Mouse (Mus musculus): ENCODE results near the gene Dnajc17.

Gene Dnajc17

DNA sequence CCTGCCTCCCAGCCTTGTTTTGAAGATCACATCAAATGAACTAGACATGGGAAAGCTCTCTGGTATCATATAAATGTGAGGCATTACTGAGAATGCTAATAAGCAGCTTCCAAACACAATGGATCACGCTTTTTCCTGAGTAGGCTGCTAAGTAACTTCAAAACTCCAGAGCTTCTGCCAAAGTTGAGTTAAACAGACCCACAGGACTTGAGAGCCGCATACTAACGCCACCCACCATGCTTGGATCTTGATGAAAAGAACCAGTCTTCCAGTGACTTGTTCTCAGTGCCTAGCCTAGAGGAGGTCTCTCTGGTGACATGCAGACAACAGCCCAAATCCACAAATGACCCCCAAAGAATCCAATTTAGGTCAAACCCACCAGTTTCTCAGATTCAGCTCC lies 9.7 kb downstream of the Dnajc17 start:
- in situ Hi-C loops (cut with MboI, MseI) = no loop called here

DNA sequence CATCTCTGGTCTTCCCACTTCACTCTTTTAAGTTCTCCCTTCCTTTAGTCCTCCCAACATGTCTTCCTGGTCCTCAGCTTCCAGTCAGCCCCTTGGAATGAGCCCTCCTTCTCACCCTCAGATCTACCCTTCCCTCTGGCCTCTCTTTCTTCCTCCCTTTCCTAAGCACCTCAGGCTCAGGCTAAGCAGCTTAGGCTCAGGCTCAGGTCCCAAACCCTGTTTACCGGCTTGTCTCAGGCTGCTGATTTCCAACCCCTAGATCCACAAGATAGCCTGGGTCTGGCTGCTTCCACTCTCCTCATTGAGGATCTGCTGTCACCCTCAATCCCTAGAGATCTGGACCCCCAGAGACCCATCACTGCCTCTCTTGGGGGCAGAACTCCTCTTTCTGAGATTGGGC lies 10.5 kb downstream of the Dnajc17 start:
- in situ Hi-C loops (cut with MboI, MseI) = no loop called here

DNA sequence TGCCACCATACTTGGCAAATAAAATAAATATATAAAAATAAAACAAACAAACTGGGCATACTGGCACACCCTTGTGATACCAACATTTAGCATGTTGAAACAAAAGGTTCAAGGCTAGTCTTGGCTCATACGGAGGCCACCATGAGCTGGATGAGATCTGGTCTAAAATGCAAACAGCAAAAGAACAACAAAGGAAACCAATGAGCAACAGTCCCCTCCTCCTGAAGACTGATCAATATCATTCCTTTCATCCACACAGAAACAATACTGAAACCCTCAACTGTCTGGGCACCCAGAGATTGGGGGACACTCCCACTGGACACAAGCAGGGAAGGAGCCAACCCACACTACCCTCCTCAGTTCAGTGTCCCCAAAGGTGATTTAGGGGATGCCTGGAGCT lies 11.1 kb downstream of the Dnajc17 start:
- in situ Hi-C loops (cut with MboI, MseI) = no loop called here

DNA sequence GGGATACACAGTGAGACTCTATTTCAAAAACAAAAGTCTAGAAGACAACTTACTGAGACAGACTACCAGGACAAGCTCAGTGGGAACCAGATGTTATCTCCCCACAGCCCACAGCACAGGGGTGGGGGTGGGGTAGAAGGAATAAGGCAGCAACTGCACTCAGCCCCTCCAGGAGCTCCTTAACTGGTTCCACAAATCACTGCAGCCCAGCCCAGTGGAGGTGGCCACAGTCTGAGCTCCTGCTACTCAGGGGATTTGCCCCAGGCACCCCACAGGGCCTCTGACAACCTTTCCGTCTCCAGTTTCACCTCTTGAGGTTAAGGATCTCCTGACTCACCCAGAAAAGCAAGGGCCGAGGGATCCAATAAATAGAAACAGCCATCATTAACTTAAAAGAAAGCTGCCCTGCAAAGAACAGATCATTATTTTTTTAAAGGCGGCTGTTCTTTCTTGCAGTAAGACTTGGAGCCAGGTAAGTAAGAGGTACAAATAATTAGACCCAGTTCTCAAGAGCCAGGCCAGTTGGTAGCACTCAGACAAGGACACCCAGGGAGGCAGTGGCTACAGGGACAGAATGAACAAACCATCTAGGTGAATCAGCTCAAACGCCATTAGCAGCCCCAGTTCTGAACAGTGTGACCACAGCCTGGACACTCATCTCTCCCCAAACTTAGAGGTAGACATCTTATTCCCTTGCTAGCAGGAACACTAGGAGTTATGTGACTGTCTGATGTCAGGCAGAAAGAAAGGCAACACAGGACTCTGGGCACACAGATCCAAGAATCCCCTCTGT lies 12.1 kb downstream of the Dnajc17 start:
- in situ Hi-C loops (cut with MboI, MseI) = no loop called here

DNA sequence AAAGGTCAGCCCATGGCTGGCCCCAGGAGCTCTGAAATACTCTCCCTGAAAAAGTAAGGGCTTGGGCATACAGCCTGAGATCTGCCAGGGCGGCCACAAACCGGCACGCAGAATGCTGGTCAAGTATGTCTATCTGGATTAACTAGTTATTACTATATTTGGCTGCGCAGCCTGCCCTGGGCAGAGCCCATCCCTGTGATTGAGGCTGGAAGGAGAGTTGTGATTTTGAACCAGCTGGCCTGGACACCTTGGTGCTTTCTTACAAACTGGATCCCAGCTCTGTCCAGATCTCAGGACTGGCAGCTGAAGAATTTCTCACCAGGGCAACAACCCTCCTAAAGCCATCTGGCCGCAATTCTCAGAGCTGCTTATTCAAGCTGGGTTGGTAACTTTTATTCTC lies 14.5 kb downstream of the Dnajc17 start:
- in situ Hi-C loops (cut with MboI, MseI) = no loop called here

DNA sequence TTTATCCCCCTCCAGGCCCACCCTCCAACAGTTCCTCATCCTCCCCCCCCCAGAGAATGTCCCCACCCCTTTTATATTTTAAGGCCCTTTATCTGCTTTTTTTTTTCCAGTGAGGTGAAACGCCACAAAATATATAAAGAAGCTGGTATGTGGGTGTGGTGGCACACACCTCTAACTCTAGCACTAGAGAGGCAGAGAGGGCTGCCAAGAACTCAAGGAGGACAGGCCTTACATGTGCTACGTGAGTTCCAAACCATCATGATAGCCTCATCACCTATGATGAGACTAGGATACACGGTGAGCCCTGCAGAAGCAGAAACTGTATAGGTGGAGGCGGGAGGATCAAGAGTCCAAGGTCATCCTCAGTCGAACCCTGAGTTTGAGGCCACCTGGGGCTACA lies 17.6 kb downstream of the Dnajc17 start:
- in situ Hi-C loops (cut with MboI, MseI) = no loop called here

DNA sequence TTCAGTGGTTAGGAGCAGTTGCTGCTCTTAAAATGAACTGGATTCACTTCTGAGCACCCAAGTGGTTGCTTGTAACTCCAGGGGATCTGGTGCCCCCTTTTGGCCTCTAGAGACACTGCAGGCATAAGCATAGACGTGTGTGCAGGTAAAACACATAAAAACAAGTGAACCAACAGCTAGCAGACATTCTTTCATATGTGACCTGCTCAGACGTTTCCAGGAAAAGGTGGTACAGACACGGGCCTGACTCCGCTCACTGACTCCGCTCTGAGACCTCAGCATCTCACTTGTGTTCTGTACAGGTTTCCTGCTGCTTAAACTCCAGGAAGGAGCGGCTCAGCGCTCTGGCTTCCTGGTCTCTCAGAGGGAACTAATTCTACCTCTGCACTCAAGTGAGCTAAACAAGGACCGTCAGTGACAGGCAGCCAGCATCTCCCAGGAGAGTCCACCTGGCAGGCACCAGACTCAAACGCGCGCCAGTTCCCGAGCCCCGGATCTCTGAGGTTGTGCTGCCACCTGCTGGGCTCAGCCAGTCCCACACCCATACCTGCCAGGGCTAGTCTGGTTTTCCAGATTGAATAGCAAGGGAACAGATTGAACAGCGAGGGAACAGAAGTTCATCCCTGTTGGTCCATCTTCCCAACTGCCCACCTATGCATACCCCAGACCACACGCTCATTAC lies 19.4 kb downstream of the Dnajc17 start:
- in situ Hi-C loops (cut with MboI, MseI) = loop anchor here (5.0 kb wide), 1 partner anchor 42 kb away; no protein-coding TSS in a partner anchor

DNA sequence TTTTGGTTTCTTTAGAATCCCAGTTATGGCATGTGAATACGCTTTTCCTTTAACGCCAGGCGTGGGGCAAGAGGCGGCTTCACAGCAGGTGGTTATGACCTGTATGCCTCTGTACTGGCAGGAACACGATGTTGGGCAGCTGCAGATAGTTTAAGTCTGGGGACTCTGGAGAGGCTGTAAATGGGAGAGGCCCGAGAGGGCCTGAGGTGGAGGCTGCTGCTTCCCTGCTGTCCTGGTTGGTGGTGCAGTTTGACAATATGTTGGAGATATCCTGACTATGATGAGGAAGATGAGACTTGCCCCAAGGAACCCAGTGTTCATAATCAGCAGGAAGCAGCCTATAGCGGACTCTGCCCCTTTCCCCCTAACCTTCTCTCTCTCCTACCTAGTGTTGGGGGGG lies 25.7 kb downstream of the Dnajc17 start:
- in situ Hi-C loops (cut with MboI, MseI) = no loop called here

DNA sequence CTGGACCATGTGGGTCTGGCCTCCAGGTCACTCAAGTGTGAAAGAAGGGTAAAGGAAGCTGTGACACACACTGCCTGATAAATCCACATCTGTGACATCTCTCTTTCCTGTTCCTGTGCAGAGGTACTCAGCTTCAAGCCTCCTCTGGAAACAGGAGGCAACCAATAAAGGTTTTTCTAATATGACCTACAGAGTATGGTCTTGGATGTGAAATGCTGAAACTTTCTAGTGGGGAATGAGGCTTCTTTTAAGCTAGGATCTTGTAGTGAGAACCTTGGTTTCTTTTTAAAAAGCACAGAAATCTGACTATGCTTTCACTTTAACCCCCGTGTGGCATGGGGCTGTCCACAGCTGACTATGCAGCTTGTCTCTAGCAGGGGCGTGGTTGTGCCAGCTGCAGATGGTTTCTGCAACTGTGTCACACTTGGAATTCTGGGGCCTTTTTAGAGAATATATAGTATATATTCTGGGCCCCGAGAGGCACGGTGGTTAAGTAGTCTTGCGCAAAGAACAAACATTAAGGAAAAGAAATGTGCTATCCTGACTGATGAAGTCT lies 31.1 kb downstream of the Dnajc17 start:
- in situ Hi-C loops (cut with MboI, MseI) = no loop called here

DNA sequence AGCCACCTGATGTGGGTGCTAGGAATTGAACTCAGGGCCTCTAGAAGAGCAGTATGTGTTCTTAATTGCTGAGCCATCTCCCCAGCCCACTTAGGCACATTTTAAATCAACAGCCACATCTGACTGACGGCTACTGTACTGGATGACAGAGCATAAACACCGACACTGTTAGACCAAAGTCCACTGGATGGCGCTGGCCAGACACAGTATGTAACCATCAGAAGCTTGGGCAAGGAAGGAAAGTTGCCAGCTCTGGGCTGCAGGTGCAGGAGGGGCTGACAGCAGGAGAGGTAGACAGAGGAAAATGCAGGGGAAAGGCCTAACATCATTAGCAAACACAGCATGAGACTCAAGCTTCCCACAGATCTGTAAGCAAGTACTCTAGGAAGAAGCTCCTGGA lies 31.8 kb downstream of the Dnajc17 start:
- in situ Hi-C loops (cut with MboI, MseI) = no loop called here

DNA sequence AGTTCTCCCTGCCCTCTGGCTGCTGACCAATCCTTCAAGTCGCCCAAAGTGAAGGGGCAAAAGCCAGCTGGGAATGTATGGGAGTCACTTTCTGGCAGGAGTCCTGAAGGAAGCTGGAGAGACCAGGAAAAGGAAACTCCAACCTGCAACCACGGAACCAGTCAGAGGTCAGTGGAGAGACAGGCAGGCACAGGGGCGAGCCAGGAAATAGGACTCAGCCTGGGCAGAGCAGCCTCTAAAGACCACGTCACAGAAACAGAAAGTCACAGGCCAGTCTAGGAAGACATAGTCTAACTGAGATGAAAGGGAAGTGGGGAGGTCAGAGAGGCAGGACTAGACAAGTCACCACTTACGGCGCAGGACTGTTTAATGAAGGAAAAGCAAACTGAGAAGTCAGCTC lies 33.0 kb downstream of the Dnajc17 start:
- in situ Hi-C loops (cut with MboI, MseI) = no loop called here

DNA sequence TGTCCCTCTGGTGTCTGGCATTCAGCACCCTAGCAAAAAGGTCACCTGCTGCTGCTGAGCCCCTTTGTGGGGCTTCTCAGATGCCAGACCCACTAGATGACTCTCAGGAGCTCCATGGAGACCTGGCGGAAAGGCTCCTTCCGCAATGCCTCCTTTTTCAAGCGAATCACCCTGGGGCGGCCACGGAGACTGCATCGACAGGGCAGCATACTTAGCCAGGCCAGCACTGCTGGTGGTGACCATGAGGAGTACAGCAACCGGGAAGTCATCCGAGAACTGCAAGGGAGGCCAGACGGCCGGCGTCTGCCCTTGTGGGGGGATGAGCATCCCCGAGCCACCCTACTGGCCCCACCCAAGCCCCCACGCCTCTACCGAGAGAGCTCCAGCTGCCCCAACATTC lies 33.7 kb downstream of the Dnajc17 start:
- in situ Hi-C loops (cut with MboI, MseI) = no loop called here

DNA sequence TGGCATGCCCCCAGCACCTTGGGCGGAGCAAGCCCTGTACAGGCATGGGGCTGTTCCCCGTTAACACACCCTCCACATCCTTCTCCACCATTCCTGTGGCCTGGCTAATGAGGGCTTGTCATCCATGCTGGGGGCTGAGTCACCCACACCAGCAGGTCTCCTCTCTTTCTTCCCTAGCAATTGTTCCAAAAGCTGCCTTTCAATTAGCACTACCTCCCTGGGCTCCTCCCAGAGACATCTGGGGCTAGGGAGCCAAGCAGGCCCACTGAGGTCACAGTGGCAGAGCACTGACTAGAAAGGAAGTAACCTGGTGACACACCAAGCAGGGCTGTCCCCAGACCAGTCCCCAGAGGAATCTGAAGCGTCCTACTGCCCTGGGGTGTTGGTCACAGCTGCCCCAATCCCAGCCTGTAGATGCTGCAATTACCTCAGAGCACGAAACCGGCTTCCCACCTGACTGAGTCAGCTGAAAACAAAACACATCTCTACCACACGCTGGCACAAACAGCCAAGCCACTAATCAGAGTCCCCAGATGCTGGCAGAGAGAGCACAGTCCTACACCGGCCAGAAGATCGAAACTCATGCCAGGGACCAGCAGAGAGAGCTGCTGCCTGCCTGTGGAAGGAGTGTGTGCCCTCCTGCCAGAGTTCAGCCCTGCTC lies 34.5 kb downstream of the Dnajc17 start, which contains the start of gene Gm14137:
Gm14137 (plus strand) TSS at position 519 of the 661 bp plus-strand sequence.
- in situ Hi-C loops (cut with MboI, MseI) = no loop called here

DNA sequence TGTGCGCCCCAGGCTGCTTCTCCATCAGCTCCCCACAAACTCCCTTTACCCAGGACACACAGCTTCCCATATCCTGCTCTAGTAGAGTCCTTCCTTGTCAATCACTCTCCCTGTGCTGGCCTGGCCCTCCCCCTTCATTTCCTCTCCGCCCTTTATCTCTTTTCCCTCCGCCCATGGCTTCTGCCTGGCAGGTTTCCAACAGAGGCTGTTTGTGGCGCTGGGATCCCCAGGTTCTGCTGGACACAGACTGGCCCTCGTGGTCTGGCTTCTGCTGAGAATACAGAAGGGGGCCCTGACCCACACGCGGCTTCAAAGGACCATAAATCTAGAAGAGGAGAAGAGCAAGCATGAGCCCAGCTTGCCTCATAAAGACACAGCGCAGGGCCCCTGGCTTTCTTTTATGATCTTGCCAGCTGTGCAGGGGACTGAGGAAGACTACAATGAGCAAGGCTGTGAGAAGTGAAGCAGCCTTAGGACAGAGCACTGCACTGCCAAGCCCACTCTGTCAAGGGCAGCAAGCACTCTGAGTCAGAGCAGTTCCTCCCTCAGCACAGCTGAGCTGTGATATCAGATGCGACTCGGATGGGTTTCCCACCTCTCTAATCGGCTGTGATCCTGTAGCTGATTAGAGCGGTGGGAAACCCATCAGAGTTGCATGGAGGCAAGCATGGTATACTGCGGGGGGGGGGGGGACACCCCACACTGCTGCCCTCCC lies 35.6 kb downstream of the Dnajc17 start:
- in situ Hi-C loops (cut with MboI, MseI) = no loop called here

DNA sequence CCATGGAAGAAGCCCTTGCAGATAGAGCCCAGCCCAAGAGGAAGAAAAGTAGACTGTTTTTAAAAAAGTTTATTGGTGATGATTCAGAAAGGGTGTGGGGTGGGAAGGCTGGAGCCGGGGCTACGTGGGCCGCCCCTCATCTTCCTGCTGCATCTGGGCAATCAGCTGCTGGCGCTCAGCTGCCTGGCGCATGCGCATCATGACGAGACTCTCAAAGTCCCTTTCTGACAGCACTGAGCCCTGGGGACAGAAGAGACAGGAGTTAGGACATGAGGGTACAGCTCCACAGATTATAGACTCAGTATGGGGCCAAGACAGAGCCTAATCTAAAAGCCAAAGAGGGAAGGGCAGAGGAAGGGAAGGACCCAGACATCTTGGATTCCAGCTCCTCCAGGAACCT lies 36.1 kb downstream of the Dnajc17 start:
- in situ Hi-C loops (cut with MboI, MseI) = no loop called here

DNA sequence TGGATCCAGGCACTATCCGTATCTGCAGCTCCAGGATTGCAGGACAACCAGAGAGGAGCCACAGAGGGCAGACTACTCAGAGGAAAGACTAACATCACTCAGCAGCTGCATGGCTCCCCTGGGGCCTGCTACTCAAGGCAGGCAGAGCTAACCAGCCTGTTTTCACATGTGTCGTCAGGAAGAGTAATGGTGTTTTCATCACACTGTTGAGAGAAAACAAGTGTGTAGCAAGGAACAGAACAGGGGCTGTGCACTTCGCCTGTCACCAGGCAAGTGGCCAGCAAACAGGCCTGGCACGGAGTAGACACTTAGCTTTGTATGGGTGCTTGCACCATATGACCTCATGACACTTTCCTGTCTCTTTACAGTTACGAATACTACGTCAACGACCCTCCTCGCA lies 37.0 kb downstream of the Dnajc17 start:
- in situ Hi-C loops (cut with MboI, MseI) = no loop called here

DNA sequence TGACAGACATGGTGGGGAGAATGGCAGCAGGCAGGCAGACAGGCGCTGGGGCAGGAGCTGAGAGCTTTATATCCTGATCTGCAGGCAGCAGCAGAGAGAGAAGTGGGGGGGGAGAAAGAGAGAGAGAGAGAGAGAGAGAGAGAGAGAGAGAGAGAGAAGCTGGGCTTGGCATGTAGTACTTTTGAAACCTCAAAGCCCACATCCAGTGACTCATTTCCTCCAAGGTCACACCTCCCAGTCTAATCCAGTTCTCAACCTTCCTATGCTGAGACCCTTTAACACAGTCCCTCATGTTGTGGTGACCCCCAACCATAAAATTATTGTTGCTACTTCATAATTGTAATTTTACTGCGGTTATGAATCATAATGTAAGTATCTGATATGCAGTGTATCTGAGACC lies 38.3 kb downstream of the Dnajc17 start:
- in situ Hi-C loops (cut with MboI, MseI) = no loop called here

DNA sequence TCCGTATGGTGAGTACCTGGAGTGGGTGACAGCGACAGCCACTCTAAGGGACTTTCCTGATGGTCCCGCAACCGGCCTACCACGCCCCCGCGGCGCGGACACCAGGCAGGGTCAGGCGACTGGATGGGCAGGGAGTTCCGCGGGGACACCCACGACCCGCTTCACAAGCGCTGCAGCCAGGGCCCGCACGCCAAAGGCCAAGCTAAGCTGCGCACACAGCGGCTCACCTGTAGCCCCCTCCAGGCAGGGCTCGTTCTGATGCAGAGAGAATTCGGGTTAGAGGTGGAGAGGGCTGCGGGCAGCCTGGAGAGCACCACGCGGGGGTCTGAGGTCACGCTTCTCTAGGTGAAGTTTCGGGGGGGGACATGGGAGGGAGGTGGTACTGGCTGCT lies 40.7 kb downstream of the Dnajc17 start:
- in situ Hi-C loops (cut with MboI, MseI) = no loop called here

DNA sequence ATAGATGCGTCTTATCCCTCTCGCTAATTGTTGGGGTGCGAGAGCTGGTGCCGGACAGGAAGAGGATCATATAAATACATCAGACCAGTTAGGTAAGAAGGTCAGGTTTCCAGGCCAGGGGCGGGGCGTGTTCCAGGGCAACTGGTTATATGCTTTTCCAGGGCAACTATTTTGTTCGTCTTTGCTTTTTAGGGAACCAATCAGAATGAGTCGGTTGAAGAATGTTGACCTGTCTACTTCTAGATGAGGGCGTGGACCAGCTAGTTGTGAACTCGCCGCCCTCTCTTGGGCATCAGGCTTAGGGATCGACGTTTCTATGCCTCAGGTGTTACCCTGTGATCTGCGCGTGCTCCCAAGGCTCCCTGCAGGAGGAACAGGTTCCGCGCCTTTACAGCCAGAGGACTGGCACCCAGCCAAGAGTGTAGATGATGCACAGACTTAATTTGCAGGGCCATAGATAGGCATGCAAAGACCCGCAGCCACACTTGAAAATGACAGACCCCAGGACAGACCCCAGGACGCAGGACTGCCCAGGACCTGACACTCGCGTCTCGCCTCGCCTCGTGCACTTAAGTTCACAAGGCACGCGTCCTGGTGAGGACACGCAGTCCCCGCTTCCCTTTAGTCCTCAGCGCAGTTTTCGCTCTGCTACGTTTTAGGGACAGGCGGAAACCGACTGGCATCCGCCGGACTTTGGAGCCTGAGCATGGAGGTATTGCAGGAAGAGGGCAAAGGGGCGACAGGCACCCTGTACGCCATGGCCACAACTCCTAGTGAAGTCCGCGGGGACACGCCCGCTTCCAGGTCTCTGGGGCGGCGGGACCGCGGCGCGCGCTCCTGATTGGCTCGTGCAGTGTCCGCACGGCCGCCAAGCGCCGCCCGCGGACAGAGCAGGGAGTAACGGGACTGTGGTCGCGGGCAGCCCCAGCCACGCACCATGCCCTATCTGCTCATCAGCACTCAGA lies 41.4 kb downstream of the Dnajc17 start, which contains the start of gene Gchfr:
Gchfr (plus strand) TSS at position 873 of the 965 bp plus-strand sequence.
- in situ Hi-C loops (cut with MboI, MseI) = no loop called here

DNA sequence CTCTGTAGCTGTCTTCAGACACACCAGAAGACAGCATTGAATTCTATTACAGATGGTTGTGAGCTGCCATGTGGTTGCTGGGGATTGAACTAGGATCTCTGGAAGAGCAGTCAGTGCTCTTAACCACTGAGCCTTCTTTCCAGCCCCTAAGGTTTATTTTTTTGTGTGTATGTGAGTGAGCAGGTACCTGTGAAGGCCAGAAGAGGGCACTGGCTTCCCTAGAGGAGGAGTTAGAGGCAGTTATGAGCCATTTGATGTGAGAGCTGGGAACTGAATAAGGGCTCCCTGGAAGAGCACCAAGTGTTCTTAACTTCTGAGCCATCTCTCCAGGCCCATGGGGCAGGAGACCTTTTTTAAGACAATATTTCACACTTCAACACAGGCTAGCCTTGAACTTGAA lies 43.2 kb downstream of the Dnajc17 start:
- in situ Hi-C loops (cut with MboI, MseI) = no loop called here

All from T-helper 1 cell (primary cell).